Mouse (Mus musculus) ES-Bruce4 (cell line): ENCODE data around the gene Atp8a2. TPM values are rescaled to one million over a fixed set of nuclear protein-coding genes. Genes with fewer than 3 reads are reported as not detected.
A peak's percentile ranks its signal among the peaks of the same experiment; 100 is the strongest.

Experiments
- H3K27ac ChIP-seq: 2 replicates; pipeline ENCODE4 v1.5.1; 2012; ENCODE audit warnings: low read length, inconsistent platforms; ENCODE audit not compliant: insufficient read depth
- H3K27me3 ChIP-seq: 2 replicates; pipeline ENCODE4 v1.6.1; 2012; ENCODE audit warnings: mild to moderate bottlenecking, low read length, inconsistent platforms; ENCODE audit not compliant: control insufficient read depth, poor library complexity, insufficient read depth, severe bottlenecking
- H3K36me3 ChIP-seq: 2 replicates; pipeline ENCODE4 v1.6.1; 2012; ENCODE audit warnings: inconsistent platforms, mild to moderate bottlenecking, low read length, moderate library complexity; ENCODE audit not compliant: control insufficient read depth, poor library complexity, insufficient read depth, severe bottlenecking
- H3K4me1 ChIP-seq: one replicate; pipeline ENCODE4 v1.8.1; 2011; ENCODE audit warnings: low read length; ENCODE audit not compliant: control insufficient read depth, insufficient read depth
- H3K4me3 ChIP-seq: 2 replicates; pipeline ENCODE4 v1.5.1; 2011; ENCODE audit warnings: low read depth, mild to moderate bottlenecking, low read length
- H3K9ac ChIP-seq: 2 replicates; pipeline ENCODE4 v1.6.1; 2012; ENCODE audit warnings: low read depth, mild to moderate bottlenecking, inconsistent platforms; ENCODE audit not compliant: poor library complexity, severe bottlenecking
- H3K9me3 ChIP-seq: replicated peaks from 2 replicates; pipeline ENCODE4 v1.6.1; 2012; ENCODE audit warnings: mild to moderate bottlenecking, low read length, inconsistent platforms; ENCODE audit not compliant: control insufficient read depth, poor library complexity, insufficient read depth, severe bottlenecking
- CTCF ChIP-seq: IDR thresholded peaks from one replicate; pipeline ENCODE4 v1.8.1; 2011; ENCODE audit warnings: low read depth, low read length
- EP300 ChIP-seq: IDR thresholded peaks from 2 replicates; pipeline ENCODE4 v1.6.1; 2011; ENCODE audit warnings: low read depth, low read length; ENCODE audit not compliant: insufficient read depth
- POLR2A ChIP-seq: IDR thresholded peaks from one replicate; pipeline ENCODE4 v1.8.1; 2011; ENCODE audit warnings: low read length; ENCODE audit not compliant: insufficient read depth
- polyA plus RNA-seq: library from polyadenylated mRNA; stranded (reverse); fragments of >200 nt; gene quantifications from 2 replicates; pipeline ENCODE4 v1.2.4, GENCODE M21; 2011; ENCODE audit warnings: low read depth; ENCODE audit not compliant: missing spikeins, insufficient read depth, insufficient read length

Atp8a2 gene
- polyA plus RNA-seq, 1 experiment = 1.1 TPM

DNA sequence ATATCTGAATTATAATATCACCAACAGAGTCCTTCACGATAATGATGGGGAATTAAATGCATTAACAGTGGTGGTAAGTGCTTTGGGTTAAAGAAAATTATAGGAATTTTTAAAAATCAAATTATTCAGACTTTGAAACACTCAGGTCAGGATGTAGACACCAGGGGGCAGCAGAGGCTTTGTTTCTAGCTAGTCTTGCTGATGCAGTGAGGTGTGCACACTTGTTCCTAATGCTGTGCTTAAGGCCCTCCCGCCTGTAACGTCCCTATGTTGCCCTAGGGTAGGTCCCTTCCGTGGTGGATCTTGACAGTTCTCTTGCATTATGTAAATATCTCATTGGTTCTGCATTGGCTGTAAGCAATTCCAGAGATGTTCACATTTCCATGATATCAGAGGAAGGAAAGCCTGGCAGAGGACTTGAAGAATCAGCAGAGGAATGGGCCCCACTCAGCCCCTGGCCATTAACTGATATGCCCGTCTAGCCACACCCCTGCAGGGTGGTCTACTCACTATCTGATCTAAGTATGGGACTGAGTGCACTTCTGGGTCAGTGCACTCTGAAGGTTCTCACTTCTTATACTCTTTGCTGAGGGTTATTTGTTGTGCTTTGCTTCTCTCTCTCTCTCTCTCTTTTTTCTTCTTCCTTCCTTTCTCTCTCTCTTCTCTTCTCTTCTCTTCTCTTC is 591.2 kb downstream of the Atp8a2 start:
- Histone ChIP-seq H3K27me3 (no peaks in the 10 kb centered on the region), H3K4me3 (no peak overlapping the region), H3K4me1 (no peaks in the 10 kb centered on the region), H3K27ac (no peak overlapping the region), H3K36me3 (no peaks in the 10 kb centered on the region), H3K9ac (no peak overlapping the region), H3K9me3 (no peaks in the 10 kb centered on the region)
- TF ChIP-seq CTCF (peak; percentile 38), POLR2A (no peak)

DNA sequence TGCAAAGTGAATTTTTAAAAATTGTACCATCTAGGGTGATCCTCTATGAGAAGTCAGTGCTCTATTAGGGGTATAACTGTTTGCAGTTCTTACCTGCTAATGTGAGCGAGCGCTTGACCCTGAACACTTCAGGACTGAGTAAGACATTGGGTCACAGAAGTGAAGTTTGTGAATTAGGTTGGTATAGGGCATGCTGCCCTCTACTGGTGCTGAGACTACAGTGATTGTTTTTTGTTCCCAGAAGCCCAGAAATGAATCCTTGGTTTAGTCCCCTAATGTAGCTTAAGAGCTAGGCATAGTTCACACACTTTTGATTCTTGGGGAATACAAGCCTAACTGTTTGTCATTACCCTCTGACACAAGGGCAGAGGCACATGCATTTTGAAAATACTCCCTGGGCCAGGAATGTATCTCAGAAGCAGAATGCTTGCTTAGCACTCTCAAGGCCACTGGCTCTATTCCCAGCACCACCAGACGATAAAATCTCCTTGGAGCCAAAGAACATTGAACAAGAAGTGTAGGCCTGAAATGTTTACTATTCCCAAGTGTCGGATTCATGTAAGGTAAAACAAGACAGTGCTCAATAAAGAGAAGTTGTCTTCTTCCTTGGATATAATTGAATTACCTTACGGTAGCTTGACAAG is 592.9 kb downstream of the Atp8a2 start:
- TF ChIP-seq POLR2A (no peak), CTCF (no peak), EP300 (no peak)
- H3K4me3 ChIP-seq = no peak overlapping the region
- no peaks in the 10 kb centered on the region for H3K36me3 ChIP-seq
- no peaks in the 10 kb centered on the region for H3K4me1 ChIP-seq
- no peak overlapping the region for H3K9ac ChIP-seq
- H3K27ac ChIP-seq = no peak overlapping the region
- no peaks in the 10 kb centered on the region for H3K27me3 ChIP-seq
- H3K9me3 ChIP-seq = no peaks in the 10 kb centered on the region

DNA sequence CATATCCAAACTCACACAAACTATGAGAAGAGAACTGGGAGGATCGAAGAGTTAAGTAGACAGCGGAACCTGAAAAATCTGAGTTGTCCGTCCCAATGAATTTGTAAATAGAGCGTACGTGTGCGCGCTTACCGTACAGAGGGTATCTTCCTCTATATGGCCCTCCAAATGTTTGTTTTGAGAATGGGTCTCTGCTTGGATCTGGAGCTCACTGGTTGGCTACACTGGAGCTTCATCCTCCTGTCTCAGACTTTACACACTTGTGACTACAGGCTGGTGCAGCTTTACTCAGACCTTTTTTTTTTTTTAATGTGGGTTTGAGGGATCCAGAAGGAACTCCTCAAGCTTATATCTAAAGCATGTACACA is 598.7 kb downstream of the Atp8a2 start:
- Histone ChIP-seq H3K9me3 (no peaks in the 10 kb centered on the region), H3K9ac (peak overlapping the region; percentile 37), H3K27me3 (no peaks in the 10 kb centered on the region), H3K4me1 (no peaks in the 10 kb centered on the region), H3K36me3 (peaks cover 3% of the 10 kb centered on the region; the same call in 1 of the 2 replicates), H3K27ac (no peak overlapping the region), H3K4me3 (peak overlapping the region; percentile 96)
- TF ChIP-seq POLR2A = no peak
- no peak for TF ChIP-seq EP300
- no peak for TF ChIP-seq CTCF

GRCm38 (mm10) chr14:59597398-59598259 is 599.4 kb downstream of the Atp8a2 start, which contains the start of gene Cdadc1:
Cdadc1 (minus strand) TSS chr14:59597959.
- Histone ChIP-seq H3K9ac (peak within 1 kb of the TSS; percentile 37), H3K36me3 (peaks cover 3% of the 10 kb centered on the region; the same call in 1 of the 2 replicates), H3K4me3 (peak within 1 kb of the TSS; percentile 96), H3K27me3 (no peaks in the 10 kb centered on the region), H3K4me1 (no peaks in the 10 kb centered on the region), H3K27ac (no peak within 1 kb of the TSS), H3K9me3 (no peaks in the 10 kb centered on the region)
- no peak for TF ChIP-seq EP300
- TF ChIP-seq POLR2A = peak; percentile 65
- TF ChIP-seq CTCF = no peak

GRCm38 (mm10) chr14:59594988-59595387 is 602.0 kb downstream of the Atp8a2 start:
- TF ChIP-seq EP300 = no peak
- no peak for TF ChIP-seq POLR2A
- Histone ChIP-seq H3K36me3 (peaks cover 5% of the 10 kb centered on the region), H3K27me3 (no peaks in the 10 kb centered on the region), H3K9me3 (no peaks in the 10 kb centered on the region), H3K9ac (no peak overlapping the region), H3K4me1 (no peaks in the 10 kb centered on the region), H3K27ac (no peak overlapping the region), H3K4me3 (no peak overlapping the region)

DNA sequence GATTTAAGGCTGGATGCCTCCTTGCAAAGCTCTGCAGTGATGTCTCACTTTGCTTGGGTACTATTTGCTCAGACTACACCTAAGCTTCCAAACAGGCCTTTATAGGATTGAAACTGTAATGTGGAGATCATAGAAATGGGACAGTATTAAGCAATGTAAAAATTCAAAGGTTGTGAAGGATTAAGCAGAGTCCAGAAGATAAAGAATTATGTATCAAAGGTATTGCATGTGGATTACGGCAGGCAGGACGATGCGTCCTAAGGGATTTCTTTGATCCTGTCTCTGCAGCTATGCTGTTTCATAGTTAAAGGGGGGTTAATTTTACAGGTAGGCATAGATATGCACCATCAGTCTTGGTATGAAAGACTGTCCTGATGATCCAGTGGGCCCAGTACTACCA is 604.4 kb downstream of the Atp8a2 start:
- H3K4me3 ChIP-seq = no peak overlapping the region
- TF ChIP-seq CTCF (no peak), EP300 (no peak)
- H3K4me1 ChIP-seq = no peaks in the 10 kb centered on the region
- no peak overlapping the region for H3K27ac ChIP-seq
- peaks cover 12% of the 10 kb centered on the region for H3K36me3 ChIP-seq
- no peaks in the 10 kb centered on the region for H3K9me3 ChIP-seq
- no peak overlapping the region for H3K9ac ChIP-seq
- no peaks in the 10 kb centered on the region for H3K27me3 ChIP-seq
